Mouse (Mus musculus) liver, embryonic 13.5 days (tissue): Measurements from ENCODE around the gene Gm13695. TPM values are rescaled to one million over a fixed set of nuclear protein-coding genes. Genes with fewer than 3 reads are reported as not detected.
"Not testable (repeated sequence)": the region's sequence is repeated elsewhere in the genome, so short reads cannot be mapped to it uniquely, and the experiment has no call there.

Source experiments
- ATAC-seq: fragments of 200-750 bp; cut with Nextera tagmentation; 2 replicates; pipeline ENCODE4 v1.8.0; 2017; ENCODE audit warnings: low read depth, mild to moderate bottlenecking, moderate number of reproducible peaks, moderate library complexity
- DNase-seq: peaks from one replicate; pipeline ENCODE4 v3.0.0; 2022
- H3K27ac ChIP-seq: fragments of 300-500 bp; sonication (generic); 2 replicates; pipeline ENCODE4 v1.5.1; 2015; ENCODE audit warnings: moderate library complexity, mild to moderate bottlenecking, inconsistent platforms
- H3K27me3 ChIP-seq: fragments of 300-500 bp; sonication (generic); 2 replicates; pipeline ENCODE4 v1.6.1; 2015; ENCODE audit warnings: mild to moderate bottlenecking, inconsistent platforms
- H3K36me3 ChIP-seq: fragments of 300-500 bp; sonication (generic); 2 replicates; pipeline ENCODE4 v1.6.1; 2015; ENCODE audit warnings: mild to moderate bottlenecking, inconsistent platforms
- H3K4me1 ChIP-seq: fragments of 300-500 bp; sonication (generic); replicated peaks from 2 replicates; pipeline ENCODE4 v1.6.1; 2015; ENCODE audit warnings: inconsistent platforms
- H3K4me2 ChIP-seq: fragments of 300-500 bp; sonication (generic); 2 replicates; pipeline ENCODE4 v1.6.1; 2015; ENCODE audit warnings: inconsistent platforms, mild to moderate bottlenecking, moderate library complexity
- H3K4me3 ChIP-seq: fragments of 300-500 bp; sonication (generic); replicated peaks from 2 replicates; pipeline ENCODE4 v1.5.1; 2015; ENCODE audit warnings: mild to moderate bottlenecking, inconsistent platforms
- H3K9ac ChIP-seq: fragments of 300-500 bp; sonication (generic); 2 replicates; pipeline ENCODE4 v1.6.1; 2015; ENCODE audit warnings: mild to moderate bottlenecking, inconsistent platforms
- H3K9me3 ChIP-seq: fragments of 300-500 bp; sonication (generic); replicated peaks from 2 replicates; pipeline ENCODE4 v1.6.1; 2016; ENCODE audit warnings: inconsistent platforms
- WGBS: fragments of 180-500 bp; shearing (Covaris S2); methylation state at CpG from one replicate; pipeline ENCODE4 v1.1.7; 2015; ENCODE audit not compliant: insufficient replicate concordance; 5-methylcytosine and 5-hydroxymethylcytosine counted together
- polyA plus RNA-seq: library from polyadenylated mRNA; unstranded; fragments of >200 nt; fragmentation: Nextera tagmentation; extraction: Ambion mirVana; gene quantifications from 2 replicates; pipeline ENCODE4 v1.2.1, GENCODE M21; 2015

Gene Gm13695
- polyA plus RNA-seq, result not detected in 2 replicates

DNA sequence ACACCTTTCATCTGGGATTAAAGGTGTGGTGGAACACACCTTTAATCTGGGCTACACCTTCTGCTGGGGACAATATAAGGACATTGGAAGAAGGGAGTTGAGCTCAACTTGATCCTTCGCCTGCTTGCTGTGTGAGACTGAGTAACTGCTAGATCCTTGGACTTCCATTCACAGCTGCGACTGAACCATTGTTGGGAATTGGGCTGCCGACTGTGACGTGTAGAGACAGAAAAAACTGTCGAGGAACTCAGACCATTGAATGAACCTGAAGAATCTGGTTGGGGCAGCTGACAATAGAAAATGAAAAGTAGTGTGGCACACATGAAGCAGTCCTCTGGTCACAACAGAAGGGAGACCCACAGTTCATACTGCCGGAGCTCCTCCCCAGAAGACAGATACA lies at the start of gene Gm13695:
TSS of gene Gm13695 (plus strand) at position 301 of the 400 bp plus-strand sequence.
- H3K9ac ChIP-seq, H3K27ac ChIP-seq, H3K4me2 ChIP-seq, H3K27me3 ChIP-seq, H3K4me3 ChIP-seq, DNase-seq, H3K4me1 ChIP-seq, ATAC-seq, H3K36me3 ChIP-seq, H3K9me3 ChIP-seq: not testable (repeated sequence)
- WGBS, result no CpG with 5 or more reads among the region's 6 CpGs

DNA sequence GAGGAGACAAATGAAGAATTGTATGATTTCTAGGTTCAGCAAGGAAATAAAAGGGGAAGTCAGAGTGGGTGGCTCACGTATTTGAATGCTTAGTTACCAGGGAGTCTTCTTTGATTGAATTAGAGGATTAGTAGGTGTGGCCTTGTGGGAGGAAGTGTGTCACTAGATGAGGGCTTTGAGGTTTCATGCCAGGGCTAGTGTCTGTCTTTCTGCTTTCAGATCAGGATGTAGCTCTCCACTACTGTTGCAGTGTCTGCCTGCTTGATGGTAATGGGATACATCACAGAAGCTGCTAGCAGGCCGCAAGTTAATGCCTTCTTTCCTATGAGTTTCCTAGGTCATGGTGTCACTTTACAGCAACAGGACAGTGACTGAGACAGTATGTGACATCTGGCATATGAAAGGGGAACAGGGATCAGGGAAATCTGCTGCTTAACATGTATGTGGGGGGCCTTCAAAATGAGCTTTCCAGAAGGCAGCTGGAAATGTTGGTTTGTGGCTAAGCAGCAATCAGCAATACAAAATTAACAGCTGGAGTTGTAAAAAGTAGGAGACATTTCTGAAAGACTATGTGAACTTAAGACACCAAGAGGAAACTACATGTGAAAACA lies 37.5 kb upstream of the Gm13695 start:
- DNase-seq, result no peak
- no peak for ATAC-seq
- H3K4me2 ChIP-seq, result no peak overlapping the region
- H3K36me3 ChIP-seq, result no peaks in the 10 kb centered on the region
- H3K9ac ChIP-seq, result no peak overlapping the region
- no peak overlapping the region for H3K27ac ChIP-seq
- no peaks in the 10 kb centered on the region for H3K27me3 ChIP-seq
- H3K4me3 ChIP-seq, result no peak overlapping the region
- WGBS, result 21% methylated on average over 2 of the region's 2 CpGs
- H3K4me1 ChIP-seq, result no peaks in the 10 kb centered on the region
- H3K9me3 ChIP-seq, result no peaks in the 10 kb centered on the region

DNA sequence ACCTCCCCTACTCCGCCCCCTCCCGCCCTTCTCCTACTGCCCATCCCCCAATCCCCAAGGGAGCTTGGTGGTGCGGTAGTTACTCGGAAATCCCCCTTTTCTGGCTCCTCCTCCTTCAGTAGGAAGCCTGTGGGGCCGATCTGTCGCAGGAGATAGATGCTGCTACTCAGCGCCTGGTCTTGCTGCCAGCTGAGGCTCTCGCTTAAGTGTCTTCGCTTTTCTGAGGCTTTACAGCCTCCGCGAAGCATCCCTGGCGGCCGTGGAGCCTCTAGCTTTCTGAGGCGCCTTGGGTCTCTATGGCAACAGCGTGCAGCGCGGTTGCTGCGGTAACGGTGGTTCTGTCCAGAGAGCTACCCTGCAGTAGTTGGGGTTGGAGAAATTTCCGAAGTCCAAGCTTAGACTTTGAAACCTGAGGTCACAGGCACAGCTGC lies 26.2 kb upstream of the Gm13695 start, which contains the start of gene Zswim2:
TSS of gene Zswim2 (minus strand) at position 298 of the 431 bp plus-strand sequence.
- ATAC-seq (no peak), DNase-seq (no peak)
- H3K36me3 ChIP-seq, result no peaks in the 10 kb centered on the region
- 3% methylated on average over 20 of the region's 20 CpGs for WGBS
- H3K9ac ChIP-seq, result no peak within 1 kb of the TSS
- no peaks in the 10 kb centered on the region for H3K27me3 ChIP-seq
- H3K4me2 ChIP-seq, result peak within 1 kb of the TSS; percentile 29
- no peak within 1 kb of the TSS for H3K27ac ChIP-seq
- H3K9me3 ChIP-seq, result no peaks in the 10 kb centered on the region
- peaks cover 5% of the 10 kb centered on the region; the same call in 1 of the 2 replicates for H3K4me1 ChIP-seq
- H3K4me3 ChIP-seq, result no peak within 1 kb of the TSS

- ATAC-seq (no peak), DNase-seq (no peak)
- Histone ChIP-seq H3K4me2 (peak overlapping the region; percentile 29), H3K4me3 (no peak overlapping the region), H3K9me3 (no peaks in the 10 kb centered on the region), H3K27me3 (no peaks in the 10 kb centered on the region), H3K27ac (no peak overlapping the region), H3K36me3 (no peaks in the 10 kb centered on the region), H3K4me1 (peaks cover 5% of the 10 kb centered on the region; the same call in 1 of the 2 replicates), H3K9ac (no peak overlapping the region)
- 17% methylated on average over 3 of the region's 3 CpGs for WGBS
Measured at GRCm38 (mm10) chr2:83941378-83941777, 25.7 kb upstream of the Gm13695 start.

DNA sequence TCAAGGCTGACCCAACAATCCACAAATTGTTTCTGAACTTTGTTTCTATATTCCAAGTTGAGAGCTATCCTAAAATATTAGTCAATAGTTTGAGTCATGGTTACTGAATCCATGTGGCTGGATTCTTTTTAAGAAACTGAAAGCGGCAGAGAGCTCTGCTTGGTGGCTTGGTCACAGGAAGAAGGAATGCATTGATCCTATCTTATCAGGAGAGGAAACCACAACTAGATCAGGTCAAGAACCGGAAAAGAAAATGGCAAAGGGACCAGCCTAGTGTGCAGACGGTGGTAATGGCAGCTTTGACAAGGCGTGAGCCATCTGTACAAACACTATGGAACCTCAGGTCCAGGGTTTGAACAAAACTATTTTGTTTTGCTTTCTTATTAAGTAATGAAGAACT lies 25.3 kb upstream of the Gm13695 start:
- Histone ChIP-seq H3K27ac (no peak overlapping the region), H3K9ac (no peak overlapping the region), H3K27me3 (no peaks in the 10 kb centered on the region), H3K36me3 (no peaks in the 10 kb centered on the region), H3K4me1 (peaks cover 5% of the 10 kb centered on the region; the same call in 1 of the 2 replicates), H3K4me3 (no peak overlapping the region), H3K4me2 (no peak overlapping the region), H3K9me3 (no peaks in the 10 kb centered on the region)
- DNase-seq (no peak), ATAC-seq (no peak)
- 10% methylated on average over 4 of the region's 4 CpGs for WGBS

GRCm38 (mm10) chr2:83955393-83955792 lies 11.7 kb upstream of the Gm13695 start, which contains the start of gene Gm13698:
TSS of gene Gm13698 (plus strand) at chr2:83955693.
- H3K27ac ChIP-seq, ATAC-seq, H3K9ac ChIP-seq, H3K9me3 ChIP-seq, H3K4me2 ChIP-seq, H3K4me1 ChIP-seq, DNase-seq, H3K4me3 ChIP-seq, H3K27me3 ChIP-seq, H3K36me3 ChIP-seq: not testable (repeated sequence)
- WGBS, result no CpG with 5 or more reads among the region's 6 CpGs

GRCm38 (mm10) chr2:83961203-83961602 lies 5.9 kb upstream of the Gm13695 start, which contains the start of gene Gm13693:
TSS of gene Gm13693 (plus strand) at chr2:83961503.
- not testable (repeated sequence) for H3K9ac ChIP-seq, H3K4me2 ChIP-seq, H3K27ac ChIP-seq, DNase-seq, H3K4me3 ChIP-seq, H3K9me3 ChIP-seq, ATAC-seq, H3K27me3 ChIP-seq, H3K4me1 ChIP-seq, H3K36me3 ChIP-seq
- WGBS, result no CpG with 5 or more reads among the region's 6 CpGs

- H3K36me3 ChIP-seq, H3K9me3 ChIP-seq, H3K27ac ChIP-seq, H3K27me3 ChIP-seq, H3K9ac ChIP-seq, H3K4me3 ChIP-seq, H3K4me1 ChIP-seq, ATAC-seq, H3K4me2 ChIP-seq, DNase-seq: not testable (repeated sequence)
- no CpG with 5 or more reads among the region's 6 CpGs for WGBS
Measured at GRCm38 (mm10) chr2:83972823-83973222, 5.7 kb downstream of the Gm13695 start, which contains the start of gene Gm13696. TSS of gene Gm13696 (plus strand) at chr2:83973123.

DNA sequence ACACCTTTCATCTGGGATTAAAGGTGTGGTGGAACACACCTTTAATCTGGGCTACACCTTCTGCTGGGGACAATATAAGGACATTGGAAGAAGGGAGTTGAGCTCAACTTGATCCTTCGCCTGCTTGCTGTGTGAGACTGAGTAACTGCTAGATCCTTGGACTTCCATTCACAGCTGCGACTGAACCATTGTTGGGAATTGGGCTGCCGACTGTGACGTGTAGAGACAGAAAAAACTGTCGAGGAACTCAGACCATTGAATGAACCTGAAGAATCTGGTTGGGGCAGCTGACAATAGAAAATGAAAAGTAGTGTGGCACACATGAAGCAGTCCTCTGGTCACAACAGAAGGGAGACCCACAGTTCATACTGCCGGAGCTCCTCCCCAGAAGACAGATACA lies 11.5 kb downstream of the Gm13695 start, which contains the start of gene Gm13694:
TSS of gene Gm13694 (plus strand) at position 301 of the 400 bp plus-strand sequence.
- not testable (repeated sequence) for H3K36me3 ChIP-seq, DNase-seq, H3K27me3 ChIP-seq, H3K4me2 ChIP-seq, ATAC-seq, H3K4me3 ChIP-seq, H3K4me1 ChIP-seq, H3K27ac ChIP-seq, H3K9ac ChIP-seq, H3K9me3 ChIP-seq
- WGBS, result no CpG with 5 or more reads among the region's 6 CpGs

GRCm38 (mm10) chr2:83984443-83984842 lies 17.3 kb downstream of the Gm13695 start, which contains the start of gene Gm13697:
TSS of gene Gm13697 (plus strand) at chr2:83984743.
- no CpG with 5 or more reads among the region's 6 CpGs for WGBS
- H3K4me2 ChIP-seq, H3K27me3 ChIP-seq, H3K27ac ChIP-seq, H3K9ac ChIP-seq, DNase-seq, H3K4me1 ChIP-seq, H3K9me3 ChIP-seq, H3K36me3 ChIP-seq, H3K4me3 ChIP-seq, ATAC-seq: not testable (repeated sequence)

GRCm38 (mm10) chr2:83990253-83990652 lies 23.1 kb downstream of the Gm13695 start, which contains the start of gene Gm13691:
TSS of gene Gm13691 (plus strand) at chr2:83990553.
- not testable (repeated sequence) for DNase-seq, H3K4me3 ChIP-seq, H3K36me3 ChIP-seq, ATAC-seq, H3K27me3 ChIP-seq, H3K9me3 ChIP-seq, H3K4me1 ChIP-seq, H3K9ac ChIP-seq, H3K4me2 ChIP-seq, H3K27ac ChIP-seq
- no CpG with 5 or more reads among the region's 6 CpGs for WGBS
